Mouse (Mus musculus): Measurements from ENCODE around the gene Nmd3. TPM values are rescaled to one million over a fixed set of nuclear protein-coding genes. Genes with fewer than 3 reads are reported as not detected.

Gene Nmd3
- polyA plus RNA-seq, 1 experiment, result 60.2 TPM

- Histone ChIP-seq H3K79me2 (ENCODE audit: control insufficient read depth, insufficient read depth) (no peaks in the 10 kb centered on the region), H3ac (ENCODE audit: control insufficient read depth, insufficient read length) (no peak overlapping the region), H3K36me3 (ENCODE audit: control insufficient read depth, insufficient read depth) (no peaks in the 10 kb centered on the region), H3K4me2 (ENCODE audit: low read depth) (no peak overlapping the region), H3K4me3 (no peak overlapping the region), H3K27me3 (ENCODE audit: control insufficient read depth, insufficient read depth, insufficient read length) (no peaks in the 10 kb centered on the region)
- no peak for TF ChIP-seq CEBPB (IDR thresholded peaks at IDR 0.05; ENCODE audit: insufficient read depth, poor library complexity, severe bottlenecking)
- TF ChIP-seq POLR2AphosphoS2 (IDR thresholded peaks at IDR 0.05; ENCODE audit: insufficient read length, low read depth), result no peak
- no peak for TF ChIP-seq USF1 (IDR thresholded peaks at IDR 0.05; ENCODE audit: low read depth)
Observed at GRCm38 (mm10) chr3:69779246-69779796, 57.5 kb downstream of the Nmd3 start.

DNA sequence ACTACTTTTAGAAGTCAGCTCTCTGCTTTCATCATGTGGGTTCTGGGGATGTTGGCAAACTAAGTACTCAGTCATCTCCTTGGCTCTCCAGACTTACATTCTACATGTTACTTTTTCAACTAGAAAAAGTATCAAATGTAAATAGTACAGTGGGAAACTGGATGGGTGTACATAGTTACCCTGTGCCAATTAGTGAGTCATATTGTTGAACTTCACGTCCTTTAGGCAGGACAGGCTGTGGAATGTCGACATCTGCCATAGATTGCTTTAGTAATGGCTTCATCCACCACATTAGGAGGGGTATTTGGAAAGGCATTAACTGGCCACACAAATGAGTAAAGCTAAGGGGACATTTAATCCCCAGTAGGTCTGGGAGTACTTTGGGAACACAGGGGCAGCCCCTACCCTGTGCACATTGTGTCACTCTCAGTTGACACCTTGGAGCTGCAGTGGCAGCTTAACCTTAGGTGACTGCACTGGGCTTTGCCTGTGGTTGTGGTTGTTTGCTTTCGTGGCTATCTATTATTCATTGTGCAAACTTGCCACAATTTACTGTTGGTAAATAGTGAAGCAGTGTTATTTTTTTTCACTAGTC lies 71.1 kb downstream of the Nmd3 start:
- TF ChIP-seq USF1 (IDR thresholded peaks at IDR 0.05; ENCODE audit: low read depth) (no peak), REST (IDR thresholded peaks at IDR 0.05; ENCODE audit: insufficient read depth, insufficient read length) (no peak), CEBPB (IDR thresholded peaks at IDR 0.05; ENCODE audit: insufficient read depth, poor library complexity, severe bottlenecking) (no peak), SRF (IDR thresholded peaks at IDR 0.05; ENCODE audit: control insufficient read depth, insufficient read length, low read depth) (no peak), MYOG (IDR thresholded peaks at IDR 0.05; ENCODE audit: control insufficient read depth in 1 of 3, insufficient read depth in 1 of 3, insufficient read length in 2 of 3, low read depth in 2 of 3) (no peak), POLR2A (IDR thresholded peaks at IDR 0.05; ENCODE audit: insufficient read length, low read depth) (no peak), E2F4 (IDR thresholded peaks at IDR 0.05; ENCODE audit: insufficient read depth) (no peak), POLR2AphosphoS2 (IDR thresholded peaks at IDR 0.05; ENCODE audit: insufficient read length, low read depth) (no peak), TCF3 (IDR thresholded peaks at IDR 0.05; ENCODE audit: insufficient read length, low read depth) (no peak), MYOD1 (IDR thresholded peaks at IDR 0.05; ENCODE audit: control insufficient read depth in 1 of 3, insufficient read length in 2 of 3, low read depth in 2 of 3) (no peak), MAX (IDR thresholded peaks at IDR 0.05; ENCODE audit: low read depth) (no peak), TCF12 (IDR thresholded peaks at IDR 0.05; ENCODE audit: insufficient read depth, poor library complexity, severe bottlenecking) (no peak)
- no peaks in the 10 kb centered on the region for H3K79me2 ChIP-seq (ENCODE audit: control insufficient read depth, insufficient read depth)
- no peak overlapping the region for H3ac ChIP-seq (ENCODE audit: control insufficient read depth, insufficient read length)

DNA sequence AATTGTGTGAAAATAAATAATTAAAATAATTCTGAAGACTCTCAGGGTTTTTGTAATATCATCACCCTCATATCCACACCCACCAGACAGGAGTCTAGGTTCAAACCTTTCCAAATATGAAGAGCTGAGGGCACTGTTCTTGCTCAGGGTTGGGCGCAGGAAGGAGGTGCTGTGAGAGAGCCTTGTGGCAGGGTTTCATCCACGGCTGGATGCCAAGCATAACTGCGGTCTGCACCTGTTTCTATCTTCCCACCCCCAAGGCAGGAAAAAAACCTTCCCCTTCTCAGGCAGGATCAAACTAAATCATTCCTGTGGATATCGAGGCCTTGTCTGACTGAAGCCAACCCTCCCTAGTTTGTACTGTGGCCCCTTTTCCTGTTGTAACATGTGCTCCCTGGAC lies 75.7 kb downstream of the Nmd3 start:
- TF ChIP-seq POLR2AphosphoS2 (IDR thresholded peaks at IDR 0.05; ENCODE audit: insufficient read length, low read depth), result no peak
- no peak for TF ChIP-seq REST (IDR thresholded peaks at IDR 0.05; ENCODE audit: insufficient read depth, insufficient read length)
- TF ChIP-seq CEBPB (IDR thresholded peaks at IDR 0.05; ENCODE audit: insufficient read depth, poor library complexity, severe bottlenecking), result no peak
- no peak for TF ChIP-seq SRF (IDR thresholded peaks at IDR 0.05; ENCODE audit: control insufficient read depth, insufficient read length, low read depth)
- no peak for TF ChIP-seq USF1 (IDR thresholded peaks at IDR 0.05; ENCODE audit: low read depth)
- no peak overlapping the region for H3K4me3 ChIP-seq
- H3K4me2 ChIP-seq (ENCODE audit: low read depth), result no peak overlapping the region
- H3K36me3 ChIP-seq (ENCODE audit: control insufficient read depth, insufficient read depth), result no peaks in the 10 kb centered on the region
- H3K27me3 ChIP-seq (ENCODE audit: control insufficient read depth, insufficient read depth, insufficient read length), result peaks cover 3% of the 10 kb centered on the region
- no peaks in the 10 kb centered on the region for H3K79me2 ChIP-seq (ENCODE audit: control insufficient read depth, insufficient read depth)
- H3ac ChIP-seq (ENCODE audit: control insufficient read depth, insufficient read length), result no peak overlapping the region

More for the DNA sequence above, 71.1 kb downstream of the Nmd3 start:
- Histone ChIP-seq H3K27me3 (ENCODE audit: control insufficient read depth, insufficient read depth, insufficient read length) (no peaks in the 10 kb centered on the region), H3K4me2 (ENCODE audit: low read depth) (no peak overlapping the region), H3K36me3 (ENCODE audit: control insufficient read depth, insufficient read depth) (no peaks in the 10 kb centered on the region), H3K4me3 (no peak overlapping the region)

DNA sequence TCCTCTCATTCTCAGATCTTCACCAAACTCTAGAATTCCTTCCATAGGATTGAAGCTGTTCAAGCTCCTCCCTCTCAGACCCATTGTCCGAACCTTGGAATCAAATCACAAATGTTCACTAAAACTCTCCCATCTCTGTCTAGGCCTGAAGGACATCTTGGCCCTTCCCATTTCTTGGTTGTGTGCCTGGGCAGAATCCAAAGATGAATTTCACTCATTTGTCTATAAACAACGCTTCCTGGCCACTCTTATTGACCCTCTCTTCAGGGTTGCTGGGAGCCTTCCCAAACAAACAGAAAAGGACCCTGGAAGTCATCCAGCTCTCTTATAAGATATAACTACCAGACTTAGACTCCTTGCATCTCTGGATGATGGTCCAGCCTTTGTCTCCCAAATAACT lies 76.2 kb downstream of the Nmd3 start:
- no peak overlapping the region for H3K4me3 ChIP-seq
- H3K79me2 ChIP-seq (ENCODE audit: control insufficient read depth, insufficient read depth), result no peaks in the 10 kb centered on the region
- no peak overlapping the region for H3ac ChIP-seq (ENCODE audit: control insufficient read depth, insufficient read length)
- no peaks in the 10 kb centered on the region for H3K36me3 ChIP-seq (ENCODE audit: control insufficient read depth, insufficient read depth)
- no peak overlapping the region for H3K4me2 ChIP-seq (ENCODE audit: low read depth)
- peaks cover 3% of the 10 kb centered on the region for H3K27me3 ChIP-seq (ENCODE audit: control insufficient read depth, insufficient read depth, insufficient read length)
- no peak for TF ChIP-seq SRF (IDR thresholded peaks at IDR 0.05; ENCODE audit: control insufficient read depth, insufficient read length, low read depth)
- no peak for TF ChIP-seq MAX (IDR thresholded peaks at IDR 0.05; ENCODE audit: low read depth)
- TF ChIP-seq POLR2AphosphoS2 (IDR thresholded peaks at IDR 0.05; ENCODE audit: insufficient read length, low read depth), result no peak
- no peak for TF ChIP-seq REST (IDR thresholded peaks at IDR 0.05; ENCODE audit: insufficient read depth, insufficient read length)
- TF ChIP-seq CEBPB (IDR thresholded peaks at IDR 0.05; ENCODE audit: insufficient read depth, poor library complexity, severe bottlenecking), result no peak
- no peak for TF ChIP-seq MYOG (IDR thresholded peaks at IDR 0.05; ENCODE audit: control insufficient read depth in 1 of 3, insufficient read depth in 1 of 3, insufficient read length in 2 of 3, low read depth in 2 of 3)
- no peak for TF ChIP-seq TCF3 (IDR thresholded peaks at IDR 0.05; ENCODE audit: insufficient read length, low read depth)
- no peak for TF ChIP-seq MYOD1 (IDR thresholded peaks at IDR 0.05; ENCODE audit: control insufficient read depth in 1 of 3, insufficient read length in 2 of 3, low read depth in 2 of 3)
- no peak for TF ChIP-seq TCF12 (IDR thresholded peaks at IDR 0.05; ENCODE audit: insufficient read depth, poor library complexity, severe bottlenecking)
- no peak for TF ChIP-seq USF1 (IDR thresholded peaks at IDR 0.05; ENCODE audit: low read depth)
- no peak for TF ChIP-seq E2F4 (IDR thresholded peaks at IDR 0.05; ENCODE audit: insufficient read depth)
- TF ChIP-seq POLR2A (IDR thresholded peaks at IDR 0.05; ENCODE audit: insufficient read length, low read depth), result no peak

GRCm38 (mm10) chr3:69799096-69799495 lies 77.3 kb downstream of the Nmd3 start:
- no peak overlapping the region for H3K4me3 ChIP-seq

More at GRCm38 (mm10) chr3:69799096-69799495, 77.3 kb downstream of the Nmd3 start:
- H3ac ChIP-seq (ENCODE audit: control insufficient read depth, insufficient read length), result no peak overlapping the region
- H3K27me3 ChIP-seq (ENCODE audit: control insufficient read depth, insufficient read depth, insufficient read length), result peaks cover 3% of the 10 kb centered on the region
- H3K79me2 ChIP-seq (ENCODE audit: control insufficient read depth, insufficient read depth), result no peaks in the 10 kb centered on the region
- no peaks in the 10 kb centered on the region for H3K36me3 ChIP-seq (ENCODE audit: control insufficient read depth, insufficient read depth)
- no peak for TF ChIP-seq MYOG (IDR thresholded peaks at IDR 0.05; ENCODE audit: control insufficient read depth in 1 of 3, insufficient read depth in 1 of 3, insufficient read length in 2 of 3, low read depth in 2 of 3)
- TF ChIP-seq MAX (IDR thresholded peaks at IDR 0.05; ENCODE audit: low read depth), result no peak
- no peak for TF ChIP-seq USF1 (IDR thresholded peaks at IDR 0.05; ENCODE audit: low read depth)
- TF ChIP-seq CEBPB (IDR thresholded peaks at IDR 0.05; ENCODE audit: insufficient read depth, poor library complexity, severe bottlenecking), result no peak
- no peak for TF ChIP-seq TCF3 (IDR thresholded peaks at IDR 0.05; ENCODE audit: insufficient read length, low read depth)
- no peak for TF ChIP-seq REST (IDR thresholded peaks at IDR 0.05; ENCODE audit: insufficient read depth, insufficient read length)
- no peak for TF ChIP-seq POLR2A (IDR thresholded peaks at IDR 0.05; ENCODE audit: insufficient read length, low read depth)
- TF ChIP-seq POLR2AphosphoS2 (IDR thresholded peaks at IDR 0.05; ENCODE audit: insufficient read length, low read depth), result no peak
- TF ChIP-seq MYOD1 (IDR thresholded peaks at IDR 0.05; ENCODE audit: control insufficient read depth in 1 of 3, insufficient read length in 2 of 3, low read depth in 2 of 3), result no peak
- TF ChIP-seq TCF12 (IDR thresholded peaks at IDR 0.05; ENCODE audit: insufficient read depth, poor library complexity, severe bottlenecking), result no peak
- TF ChIP-seq SRF (IDR thresholded peaks at IDR 0.05; ENCODE audit: control insufficient read depth, insufficient read length, low read depth), result no peak
- no peak for TF ChIP-seq E2F4 (IDR thresholded peaks at IDR 0.05; ENCODE audit: insufficient read depth)
- no peak overlapping the region for H3K4me2 ChIP-seq (ENCODE audit: low read depth)
